Mouse (Mus musculus): ENCODE data around the gene Gabbr1. TPM values are rescaled to one million over a fixed set of nuclear protein-coding genes. Genes with fewer than 3 reads are reported as not detected.

The Gabbr1 gene
- polyA plus RNA-seq, 1 experiment, result 6.1 TPM

DNA sequence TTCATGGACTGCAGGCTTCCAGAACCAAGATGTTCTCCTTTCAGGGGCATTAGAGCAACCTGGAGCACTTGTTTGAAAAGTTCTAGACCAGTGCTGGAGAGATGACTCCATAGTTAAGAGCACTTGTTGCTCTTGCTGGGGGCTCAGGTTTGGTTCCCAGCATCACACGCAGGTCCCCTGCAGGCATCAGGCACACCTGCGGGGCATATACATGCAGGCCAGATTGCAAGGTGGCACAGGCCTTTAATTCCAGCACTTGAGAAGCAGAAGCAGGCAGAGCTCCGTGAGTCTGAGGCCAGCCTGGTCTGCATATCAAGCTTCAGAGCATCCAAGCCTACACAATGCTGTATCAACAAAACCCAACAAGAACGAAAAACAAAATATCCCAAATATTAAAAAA is 35.9 kb downstream of the Gabbr1 start:
- Histone ChIP-seq H3ac (ENCODE audit: control insufficient read depth, insufficient read length, low read depth) (no peak overlapping the region), H3K79me2 (ENCODE audit: control insufficient read depth, insufficient read depth) (no peaks in the 10 kb centered on the region), H3K4me3 (ENCODE audit: insufficient read depth, poor library complexity, severe bottlenecking) (no peak overlapping the region), H3K36me3 (ENCODE audit: control insufficient read depth, insufficient read depth) (peaks cover 3% of the 10 kb centered on the region), H3K27me3 (ENCODE audit: control insufficient read depth, insufficient read depth, insufficient read length) (no peaks in the 10 kb centered on the region), H3K79me3 (ENCODE audit: low read depth) (no peaks in the 10 kb centered on the region)
- no peak for TF ChIP-seq CTCF (IDR thresholded peaks at IDR 0.05; ENCODE audit: control insufficient read depth, insufficient read depth, insufficient read length)
- no peak for TF ChIP-seq CEBPB (IDR thresholded peaks at IDR 0.05; ENCODE audit: low read depth)

GRCm38 (mm10) chr17:37083327-37083726 is 37.6 kb downstream of the Gabbr1 start:
- TF ChIP-seq CTCF (IDR thresholded peaks at IDR 0.05; ENCODE audit: control insufficient read depth, insufficient read depth, insufficient read length) (no peak), MAX (IDR thresholded peaks at IDR 0.05) (no peak), MYOG (IDR thresholded peaks at IDR 0.05; ENCODE audit: control insufficient read depth, extremely low read depth, insufficient read length) (no peak), CEBPB (IDR thresholded peaks at IDR 0.05; ENCODE audit: low read depth) (no peak), MYOD1 (IDR thresholded peaks at IDR 0.05; ENCODE audit: control insufficient read depth, insufficient read length, low read depth) (no peak), USF1 (IDR thresholded peaks at IDR 0.05; ENCODE audit: low read depth) (no peak), FOSL1 (IDR thresholded peaks at IDR 0.05; ENCODE audit: insufficient read depth, low read length, poor library complexity, severe bottlenecking) (no peak)
- H3K36me3 ChIP-seq (ENCODE audit: control insufficient read depth, insufficient read depth), result no peaks in the 10 kb centered on the region
- no peak overlapping the region for H3ac ChIP-seq (ENCODE audit: control insufficient read depth, insufficient read length, low read depth)
- no peaks in the 10 kb centered on the region for H3K27me3 ChIP-seq (ENCODE audit: control insufficient read depth, insufficient read depth, insufficient read length)
- H3K4me3 ChIP-seq (ENCODE audit: insufficient read depth, poor library complexity, severe bottlenecking), result no peak overlapping the region
- no peaks in the 10 kb centered on the region for H3K79me2 ChIP-seq (ENCODE audit: control insufficient read depth, insufficient read depth)
- H3K79me3 ChIP-seq (ENCODE audit: low read depth), result no peaks in the 10 kb centered on the region

- Histone ChIP-seq H3ac (ENCODE audit: control insufficient read depth, insufficient read length, low read depth) (no peak overlapping the region), H3K79me2 (ENCODE audit: control insufficient read depth, insufficient read depth) (no peaks in the 10 kb centered on the region), H3K79me3 (ENCODE audit: low read depth) (no peaks in the 10 kb centered on the region), H3K4me3 (ENCODE audit: insufficient read depth, poor library complexity, severe bottlenecking) (no peak overlapping the region), H3K27me3 (ENCODE audit: control insufficient read depth, insufficient read depth, insufficient read length) (no peaks in the 10 kb centered on the region), H3K36me3 (ENCODE audit: control insufficient read depth, insufficient read depth) (no peaks in the 10 kb centered on the region)
- TF ChIP-seq CTCF (IDR thresholded peaks at IDR 0.05; ENCODE audit: control insufficient read depth, insufficient read depth, insufficient read length), result no peak
Observed at GRCm38 (mm10) chr17:37084632-37085031, 38.9 kb downstream of the Gabbr1 start.

DNA sequence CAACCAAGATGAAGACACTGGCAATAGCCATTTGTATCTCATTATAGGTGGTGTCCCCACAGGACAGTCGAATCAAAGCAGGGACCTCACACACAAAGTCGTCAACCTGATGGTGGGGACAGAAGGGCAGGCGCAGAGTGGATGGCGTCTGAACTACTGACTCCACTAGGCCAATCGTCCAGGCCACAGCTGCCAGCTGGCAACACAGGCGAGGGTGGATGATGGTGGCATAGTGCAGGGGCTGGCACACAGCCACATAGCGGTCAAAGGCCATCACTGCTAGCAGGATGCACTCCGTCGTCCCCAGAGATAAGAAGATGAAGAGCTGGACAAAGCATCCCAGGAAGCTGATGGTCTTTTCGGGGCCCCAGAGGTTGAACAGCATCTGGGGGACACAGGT is 39.8 kb downstream of the Gabbr1 start:
- Histone ChIP-seq H3K27me3 (ENCODE audit: control insufficient read depth, insufficient read depth, insufficient read length) (no peaks in the 10 kb centered on the region), H3K36me3 (ENCODE audit: control insufficient read depth, insufficient read depth) (no peaks in the 10 kb centered on the region), H3K79me2 (ENCODE audit: control insufficient read depth, insufficient read depth) (no peaks in the 10 kb centered on the region), H3K4me3 (ENCODE audit: insufficient read depth, poor library complexity, severe bottlenecking) (no peak overlapping the region), H3K79me3 (ENCODE audit: low read depth) (no peaks in the 10 kb centered on the region), H3ac (ENCODE audit: control insufficient read depth, insufficient read length, low read depth) (no peak overlapping the region)
- TF ChIP-seq CEBPB (IDR thresholded peaks at IDR 0.05; ENCODE audit: low read depth) (no peak), MYOD1 (IDR thresholded peaks at IDR 0.05; ENCODE audit: control insufficient read depth, insufficient read length, low read depth) (no peak), MYOG (IDR thresholded peaks at IDR 0.05; ENCODE audit: control insufficient read depth, extremely low read depth, insufficient read length) (no peak), MAX (IDR thresholded peaks at IDR 0.05) (no peak), USF1 (IDR thresholded peaks at IDR 0.05; ENCODE audit: low read depth) (no peak), CTCF (IDR thresholded peaks at IDR 0.05; ENCODE audit: control insufficient read depth, insufficient read depth, insufficient read length) (no peak), FOSL1 (IDR thresholded peaks at IDR 0.05; ENCODE audit: insufficient read depth, low read length, poor library complexity, severe bottlenecking) (no peak)

DNA sequence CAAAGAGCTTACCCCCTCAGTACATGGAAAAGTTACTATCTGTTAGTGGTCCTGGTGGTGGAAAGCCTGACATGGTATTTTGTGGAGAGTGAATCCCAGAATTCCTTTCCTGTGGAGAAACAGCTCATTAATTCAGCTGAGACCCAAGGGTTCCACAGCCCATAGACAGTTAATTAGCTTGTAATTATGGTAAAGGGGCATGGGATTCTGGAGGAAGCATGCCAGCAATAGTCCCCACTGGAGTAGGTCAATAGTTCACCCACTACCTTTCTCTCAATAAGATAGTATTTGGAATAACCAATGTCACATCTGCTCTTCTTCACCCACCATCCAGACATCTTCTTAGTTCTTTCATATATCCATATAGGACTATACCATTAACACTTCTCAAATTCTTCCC is 42.6 kb downstream of the Gabbr1 start, which contains the start of gene Olfr90:
Gene Olfr90, minus strand, starts transcription at position 101 of the 400 bp plus-strand sequence.
- Histone ChIP-seq H3K27me3 (ENCODE audit: control insufficient read depth, insufficient read depth, insufficient read length) (no peaks in the 10 kb centered on the region), H3K79me3 (ENCODE audit: low read depth) (no peaks in the 10 kb centered on the region), H3K4me3 (ENCODE audit: insufficient read depth, poor library complexity, severe bottlenecking) (no peak within 1 kb of the TSS), H3K79me2 (ENCODE audit: control insufficient read depth, insufficient read depth) (no peaks in the 10 kb centered on the region), H3ac (ENCODE audit: control insufficient read depth, insufficient read length, low read depth) (no peak within 1 kb of the TSS), H3K36me3 (ENCODE audit: control insufficient read depth, insufficient read depth) (no peaks in the 10 kb centered on the region)
- TF ChIP-seq CTCF (IDR thresholded peaks at IDR 0.05; ENCODE audit: control insufficient read depth, insufficient read depth, insufficient read length) (no peak), USF1 (IDR thresholded peaks at IDR 0.05; ENCODE audit: low read depth) (no peak), FOSL1 (IDR thresholded peaks at IDR 0.05; ENCODE audit: insufficient read depth, low read length, poor library complexity, severe bottlenecking) (no peak), MYOD1 (IDR thresholded peaks at IDR 0.05; ENCODE audit: control insufficient read depth, insufficient read length, low read depth) (no peak), MYOG (IDR thresholded peaks at IDR 0.05; ENCODE audit: control insufficient read depth, extremely low read depth, insufficient read length) (no peak), MAX (IDR thresholded peaks at IDR 0.05) (no peak), CEBPB (IDR thresholded peaks at IDR 0.05; ENCODE audit: low read depth) (no peak)

- Histone ChIP-seq H3K4me3 (ENCODE audit: insufficient read depth, poor library complexity, severe bottlenecking) (no peak overlapping the region), H3ac (ENCODE audit: control insufficient read depth, insufficient read length, low read depth) (no peak overlapping the region), H3K27me3 (ENCODE audit: control insufficient read depth, insufficient read depth, insufficient read length) (no peaks in the 10 kb centered on the region), H3K79me3 (ENCODE audit: low read depth) (no peaks in the 10 kb centered on the region), H3K79me2 (ENCODE audit: control insufficient read depth, insufficient read depth) (no peaks in the 10 kb centered on the region), H3K36me3 (ENCODE audit: control insufficient read depth, insufficient read depth) (no peaks in the 10 kb centered on the region)
- TF ChIP-seq MAX (IDR thresholded peaks at IDR 0.05) (no peak), MYOG (IDR thresholded peaks at IDR 0.05; ENCODE audit: control insufficient read depth, extremely low read depth, insufficient read length) (no peak), CEBPB (IDR thresholded peaks at IDR 0.05; ENCODE audit: low read depth) (no peak), MYOD1 (IDR thresholded peaks at IDR 0.05; ENCODE audit: control insufficient read depth, insufficient read length, low read depth) (no peak), USF1 (IDR thresholded peaks at IDR 0.05; ENCODE audit: low read depth) (no peak)
Observed at GRCm38 (mm10) chr17:37092198-37092597, 46.4 kb downstream of the Gabbr1 start.
